Mouse (Mus musculus) macrophage (primary cell): ENCODE results near the gene S100a7a. TPM values are rescaled to one million over a fixed set of nuclear protein-coding genes. Genes with fewer than 3 reads are reported as not detected.

ENCODE experiments used
- H3K27ac ChIP-seq: fragments of 350-480 bp; formaldehyde crosslinking; 2 replicates; pipeline ENCODE4 v1.9.0; 2021
- H3K36me3 ChIP-seq: fragments of 350-480 bp; formaldehyde crosslinking; 2 replicates; pipeline ENCODE4 v1.9.0; 2021; ENCODE audit errors: inconsistent target
- H3K4me3 ChIP-seq: fragments of 350-480 bp; formaldehyde crosslinking; 2 replicates; pipeline ENCODE4 v1.9.0; 2021; ENCODE audit errors: inconsistent target
- H3K79me2 ChIP-seq: fragments of 350-480 bp; formaldehyde crosslinking; 2 replicates; pipeline ENCODE4 v1.9.0; 2021; ENCODE audit errors: inconsistent target
- WGBS: methylation state at CpG from one replicate; pipeline ENCODE4 v1.1.7; 2026; ENCODE audit warnings: inconsistent platforms; ENCODE audit not compliant: missing documents; 5-methylcytosine and 5-hydroxymethylcytosine counted together
- polyA plus RNA-seq: library from polyadenylated mRNA; stranded (reverse); fragments of 250-400 nt; gene quantifications from 3 replicates; pipeline ENCODE4 v1.2.4, GENCODE M21; 2018; ENCODE audit warnings: inconsistent platforms

S100a7a gene
- polyA plus RNA-seq, 1 experiment from 2014 or later = not detected

GRCm38 (mm10) chr3:90647291-90647690 is 6.5 kb upstream of the S100a7a start:
- H3K27ac ChIP-seq = no peak overlapping the region
- 100% methylated on average over 1 of the region's 1 CpGs for WGBS
- no peak overlapping the region for H3K4me3 ChIP-seq
- no peaks in the 10 kb centered on the region for H3K79me2 ChIP-seq
- no peaks in the 10 kb centered on the region for H3K36me3 ChIP-seq

- no peaks in the 10 kb centered on the region for H3K79me2 ChIP-seq
- H3K4me3 ChIP-seq = no peak overlapping the region
- no peak overlapping the region for H3K27ac ChIP-seq
- H3K36me3 ChIP-seq = no peaks in the 10 kb centered on the region
Measured at GRCm38 (mm10) chr3:90648981-90649380, 4.8 kb upstream of the S100a7a start.

- Histone ChIP-seq H3K79me2 (no peaks in the 10 kb centered on the region), H3K36me3 (no peaks in the 10 kb centered on the region), H3K4me3 (no peak overlapping the region), H3K27ac (no peak overlapping the region)
- WGBS = 96% methylated on average over 2 of the region's 2 CpGs
Measured at GRCm38 (mm10) chr3:90649832-90650231, 4.0 kb upstream of the S100a7a start.

- WGBS = 40% methylated on average over 5 of the region's 5 CpGs
- Histone ChIP-seq H3K36me3 (no peaks in the 10 kb centered on the region), H3K4me3 (no peak overlapping the region), H3K79me2 (no peaks in the 10 kb centered on the region), H3K27ac (no peak overlapping the region)
Measured at GRCm38 (mm10) chr3:90652878-90653508, 824 bp upstream of the S100a7a start.

GRCm38 (mm10) chr3:90657405-90657804 is 3.6 kb downstream of the S100a7a start:
- H3K27ac ChIP-seq = no peak overlapping the region
- H3K79me2 ChIP-seq = no peaks in the 10 kb centered on the region
- WGBS = 59% methylated on average over 4 of the region's 4 CpGs
- H3K36me3 ChIP-seq = no peaks in the 10 kb centered on the region
- H3K4me3 ChIP-seq = no peak overlapping the region

- Histone ChIP-seq H3K27ac (no peak overlapping the region), H3K4me3 (no peak overlapping the region), H3K79me2 (no peaks in the 10 kb centered on the region), H3K36me3 (no peaks in the 10 kb centered on the region)
Measured at GRCm38 (mm10) chr3:90659364-90660044, 5.7 kb downstream of the S100a7a start.

GRCm38 (mm10) chr3:90664219-90664618 is 10.4 kb downstream of the S100a7a start:
- no peaks in the 10 kb centered on the region for H3K36me3 ChIP-seq
- no peaks in the 10 kb centered on the region for H3K79me2 ChIP-seq
- no peak overlapping the region for H3K27ac ChIP-seq
- 88% methylated on average over 2 of the region's 2 CpGs for WGBS
- no peak overlapping the region for H3K4me3 ChIP-seq

- no peak within 1 kb of the TSS for H3K27ac ChIP-seq
- H3K79me2 ChIP-seq = no peaks in the 10 kb centered on the region
- H3K36me3 ChIP-seq = no peaks in the 10 kb centered on the region
- WGBS = 18% methylated on average over 8 of the region's 8 CpGs
- no peak within 1 kb of the TSS for H3K4me3 ChIP-seq
Measured at GRCm38 (mm10) chr3:90668846-90669245, 15.0 kb downstream of the S100a7a start, which contains the start of gene S100a8. S100a8 (plus strand) TSS chr3:90668978.

- Histone ChIP-seq H3K36me3 (no peaks in the 10 kb centered on the region), H3K4me3 (no peak overlapping the region), H3K27ac (no peak overlapping the region), H3K79me2 (no peaks in the 10 kb centered on the region)
- WGBS = 13% methylated on average over 3 of the region's 3 CpGs
Measured at GRCm38 (mm10) chr3:90678656-90679055, 24.8 kb downstream of the S100a7a start.

- Histone ChIP-seq H3K27ac (no peak overlapping the region), H3K79me2 (no peaks in the 10 kb centered on the region), H3K4me3 (no peak overlapping the region), H3K36me3 (no peaks in the 10 kb centered on the region)
- WGBS = 92% methylated on average over 3 of the region's 3 CpGs
Measured at GRCm38 (mm10) chr3:90683929-90684328, 30.1 kb downstream of the S100a7a start.

- Histone ChIP-seq H3K27ac (no peak overlapping the region), H3K79me2 (no peaks in the 10 kb centered on the region), H3K36me3 (no peaks in the 10 kb centered on the region), H3K4me3 (no peak overlapping the region)
- WGBS = 19% methylated on average over 2 of the region's 2 CpGs
Measured at GRCm38 (mm10) chr3:90686835-90687234, 33.0 kb downstream of the S100a7a start.

GRCm38 (mm10) chr3:90693496-90693895 is 39.7 kb downstream of the S100a7a start:
- no peaks in the 10 kb centered on the region for H3K36me3 ChIP-seq
- WGBS = 38% methylated on average over 2 of the region's 2 CpGs
- H3K27ac ChIP-seq = no peak overlapping the region
- H3K4me3 ChIP-seq = no peak overlapping the region
- no peaks in the 10 kb centered on the region for H3K79me2 ChIP-seq

- Histone ChIP-seq H3K36me3 (no peaks in the 10 kb centered on the region), H3K79me2 (no peaks in the 10 kb centered on the region), H3K27ac (no peak within 1 kb of the TSS), H3K4me3 (no peak within 1 kb of the TSS)
- WGBS = 49% methylated on average over 3 of the region's 3 CpGs
Measured at GRCm38 (mm10) chr3:90695613-90696012, 41.8 kb downstream of the S100a7a start, which contains the start of gene S100a9. S100a9 (minus strand) TSS chr3:90695721.

GRCm38 (mm10) chr3:90702244-90702643 is 48.4 kb downstream of the S100a7a start:
- no peak overlapping the region for H3K4me3 ChIP-seq
- no peaks in the 10 kb centered on the region for H3K79me2 ChIP-seq
- H3K27ac ChIP-seq = no peak overlapping the region
- H3K36me3 ChIP-seq = no peaks in the 10 kb centered on the region
- 89% methylated on average over 2 of the region's 2 CpGs for WGBS
